Mouse (Mus musculus) liver, embryonic 14.5 days (tissue): Measurements from ENCODE around the gene Akap9.
A peak's percentile ranks its signal among the peaks of the same experiment; 100 is the strongest.

Experiments
- CTCF ChIP-seq: IDR thresholded peaks from 2 replicates; pipeline ENCODE4 v1.5.1; 2016; ENCODE audit warnings: antibody characterized with exemption, low read depth, control low read depth
- EP300 ChIP-seq: IDR thresholded peaks from 2 replicates; pipeline ENCODE4 v1.6.1; 2016; ENCODE audit warnings: antibody characterized with exemption, low read depth

DNA sequence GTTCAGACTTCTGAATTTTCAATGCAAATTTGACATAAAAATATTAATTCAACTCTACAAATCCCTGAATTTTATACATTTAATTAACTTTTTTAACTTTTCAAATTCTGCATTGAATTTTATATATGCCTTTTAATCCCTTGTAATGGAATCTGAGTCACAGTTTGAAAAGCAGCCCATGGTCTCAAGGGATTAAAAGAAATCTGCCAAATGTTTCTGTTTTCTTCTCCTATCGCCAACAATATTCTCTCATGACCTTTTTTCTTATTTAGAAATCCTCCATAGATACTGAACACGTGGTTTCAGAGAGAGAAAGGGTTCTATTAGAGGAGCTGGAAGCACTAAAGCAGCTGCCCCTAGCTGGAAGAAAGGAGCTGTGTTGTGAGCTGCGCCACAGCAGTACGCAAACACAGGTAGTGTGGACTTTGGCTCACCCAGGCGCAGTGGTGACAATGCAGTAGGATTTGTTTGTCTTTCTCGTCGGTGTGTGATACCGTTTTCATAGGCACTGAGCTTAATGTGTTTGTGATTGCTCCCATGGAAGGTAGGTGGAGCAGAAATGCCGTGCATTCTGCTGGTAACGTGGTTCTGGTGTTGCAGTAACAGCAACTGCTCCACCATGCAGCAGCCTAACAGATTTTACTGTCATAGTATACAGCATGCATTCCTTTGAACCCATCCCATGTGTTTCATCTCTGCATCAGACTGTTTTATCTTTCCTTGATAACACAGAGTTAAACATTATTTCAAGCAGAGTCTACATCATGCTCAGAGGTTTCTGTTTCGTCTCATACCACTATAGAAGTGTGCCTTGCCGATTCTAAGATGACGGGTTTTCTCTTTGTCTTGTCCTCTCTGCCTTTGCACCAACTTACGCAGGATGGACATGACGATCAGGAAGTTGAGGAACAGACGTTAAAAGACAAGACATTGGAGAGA lies 76.9 kb downstream of the Akap9 start:
- TF ChIP-seq CTCF, result peak; percentile 6; the same call in 1 of the 2 replicates
- TF ChIP-seq EP300, result no peak
